Mouse (Mus musculus) fibroblast of lung, adult 2 months (primary cell): Measurements from ENCODE around the gene Wfdc15a.
A peak's percentile ranks its signal among the peaks of the same experiment; 100 is the strongest.
"Not testable (repeated sequence)": the region's sequence is repeated elsewhere in the genome, so short reads cannot be mapped to it uniquely, and the experiment has no call there.

Experiments used
- DNase-seq: peaks from one replicate; pipeline ENCODE4 v3.0.0-alpha.2; 2011; ENCODE audit warnings: low read depth

Wfdc15a gene

DNA sequence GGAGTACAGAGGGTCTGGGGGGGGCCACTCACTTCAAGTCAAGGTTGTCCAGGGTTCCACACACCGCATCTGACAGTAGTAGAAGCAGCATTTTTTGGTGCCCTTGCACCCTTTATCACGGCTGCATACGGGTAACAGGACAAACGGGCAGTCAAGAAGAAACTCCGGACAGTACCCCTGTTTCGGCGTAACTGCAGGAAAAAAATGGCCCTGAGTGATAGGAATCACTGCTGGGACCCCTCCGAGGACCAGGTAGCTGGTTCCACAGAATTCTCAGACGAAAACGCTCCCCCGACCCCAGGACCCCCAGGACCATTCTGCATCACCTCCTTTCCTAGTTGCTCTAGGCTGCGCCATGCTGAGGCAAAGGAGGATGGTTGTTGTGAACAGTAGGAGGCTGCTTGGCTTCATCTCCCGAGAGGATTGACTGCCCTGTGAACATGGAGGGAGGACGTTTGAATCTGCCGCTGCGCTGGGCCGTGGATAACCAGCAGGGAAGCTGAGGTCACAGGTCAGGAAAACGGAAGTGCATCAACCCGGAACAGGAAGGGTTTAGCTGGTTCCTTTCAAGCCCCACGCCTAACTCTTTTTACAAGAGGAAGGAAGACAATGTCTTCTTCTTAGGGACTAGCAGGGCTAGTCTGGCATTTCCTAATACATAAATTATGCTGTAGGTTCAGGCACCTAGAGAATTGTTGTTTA is at the start of gene Wfdc15a:
TSS of gene Wfdc15a (minus strand) at position 505 of the 702 bp plus-strand sequence.
- no peak for DNase-seq

GRCm38 (mm10) chr2:164238366-164238765 is 38.4 kb upstream of the Wfdc15a start, which contains the start of gene Svs2:
Svs2 (minus strand) TSS chr2:164238466.
- DNase-seq = no peak

GRCm38 (mm10) chr2:164232671-164233070 is 32.7 kb upstream of the Wfdc15a start:
- no peak for DNase-seq

DNA sequence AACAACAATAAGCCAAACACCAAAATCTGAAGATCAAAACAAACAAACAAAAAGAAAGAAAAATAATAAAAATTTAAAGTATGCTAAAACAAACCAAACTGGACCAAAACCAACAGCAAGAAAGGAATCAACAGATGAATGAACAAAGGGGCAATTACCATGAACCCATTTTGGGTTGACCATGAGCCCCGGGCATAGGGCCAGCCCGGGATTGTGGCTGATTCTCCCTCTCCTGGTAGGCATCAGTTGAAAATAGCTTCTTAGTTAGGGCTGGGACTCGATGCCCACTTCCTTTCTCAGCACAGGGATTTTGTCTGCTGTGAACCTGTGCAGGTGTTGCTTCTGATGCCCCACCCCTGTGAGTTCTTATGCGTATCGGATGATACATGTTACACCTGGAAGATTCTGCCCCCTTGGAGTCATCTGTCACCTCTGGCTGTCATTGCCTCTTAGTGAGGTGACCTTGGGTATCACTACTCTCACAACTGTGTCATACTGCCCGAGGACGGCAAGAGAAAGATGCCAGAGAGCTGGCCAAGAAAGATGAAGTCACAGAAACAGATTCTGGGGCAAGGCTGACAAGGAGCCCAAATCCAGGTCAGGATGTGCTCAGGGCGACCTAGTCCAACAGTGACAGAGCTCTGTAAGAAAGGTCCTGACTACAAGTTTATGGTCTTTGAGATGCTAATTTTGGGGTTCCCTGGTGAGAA is 28.6 kb upstream of the Wfdc15a start:
- DNase-seq = peak; percentile 39

GRCm38 (mm10) chr2:164221522-164221921 is 21.6 kb upstream of the Wfdc15a start, which contains the start of gene Wfdc15b:
Wfdc15b (minus strand) TSS chr2:164221660.
- no peak for DNase-seq

GRCm38 (mm10) chr2:164219295-164219694 is 19.4 kb upstream of the Wfdc15a start:
- no peak for DNase-seq

GRCm38 (mm10) chr2:164212711-164213110 is 12.8 kb upstream of the Wfdc15a start:
- DNase-seq = no peak

DNA sequence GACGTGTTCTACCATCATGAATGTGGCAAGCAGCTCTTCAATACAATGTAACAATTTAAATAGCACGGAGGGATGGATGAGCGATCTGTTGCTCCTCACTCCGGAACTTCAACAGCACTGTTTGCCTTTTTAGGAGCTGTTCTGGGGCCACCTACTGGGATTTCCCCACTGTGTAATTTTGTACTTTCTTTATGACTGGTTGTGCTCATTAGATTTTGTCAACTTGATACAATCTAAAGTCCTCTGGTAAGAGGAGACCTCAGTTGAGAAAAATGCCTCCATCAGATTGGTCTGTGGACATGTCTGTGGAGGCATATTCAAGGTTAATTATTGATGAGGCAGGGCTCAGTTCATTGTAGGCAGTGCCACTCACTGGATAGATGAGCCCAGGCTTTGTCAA is 11.0 kb upstream of the Wfdc15a start:
- DNase-seq = no peak

- peak; percentile 43 for DNase-seq
Observed at GRCm38 (mm10) chr2:164206676-164207075, 6.7 kb upstream of the Wfdc15a start.

DNA sequence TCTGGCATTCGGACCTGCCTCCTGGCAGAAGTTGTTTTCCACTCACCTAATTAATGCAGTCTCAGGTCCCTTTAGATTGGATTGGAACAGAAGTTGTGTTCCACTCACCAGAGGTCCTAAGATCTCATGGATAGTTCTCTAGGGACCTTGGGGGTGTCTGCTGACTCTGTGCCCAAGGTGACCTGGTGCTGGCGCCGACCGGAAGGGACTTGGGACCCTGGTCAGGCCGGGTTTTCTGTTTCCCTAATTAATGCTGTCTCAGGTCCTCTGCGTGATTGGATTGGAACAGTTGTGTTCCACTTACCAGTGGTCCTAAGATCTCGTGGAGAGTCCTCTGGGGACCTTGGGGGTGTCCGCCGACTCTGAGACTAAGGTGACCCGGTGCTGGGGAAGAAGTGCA is 6.1 kb upstream of the Wfdc15a start:
- not testable (repeated sequence) for DNase-seq

DNA sequence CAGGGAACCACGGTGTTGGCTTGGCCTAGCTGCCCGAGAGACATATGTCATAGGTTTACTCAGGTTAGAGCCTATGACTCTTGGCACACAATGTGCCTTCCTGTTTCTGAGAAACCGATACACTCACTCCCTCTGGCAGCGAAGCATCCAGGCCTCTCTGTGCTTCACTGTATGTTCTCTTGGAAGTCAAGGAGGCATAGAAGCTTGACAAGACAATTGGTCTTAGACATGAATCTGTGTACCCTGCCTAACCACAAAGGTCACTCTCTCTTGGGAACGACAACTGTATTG is 3.3 kb downstream of the Wfdc15a start:
- DNase-seq = no peak

GRCm38 (mm10) chr2:164195971-164196699 is 3.8 kb downstream of the Wfdc15a start:
- no peak for DNase-seq

DNA sequence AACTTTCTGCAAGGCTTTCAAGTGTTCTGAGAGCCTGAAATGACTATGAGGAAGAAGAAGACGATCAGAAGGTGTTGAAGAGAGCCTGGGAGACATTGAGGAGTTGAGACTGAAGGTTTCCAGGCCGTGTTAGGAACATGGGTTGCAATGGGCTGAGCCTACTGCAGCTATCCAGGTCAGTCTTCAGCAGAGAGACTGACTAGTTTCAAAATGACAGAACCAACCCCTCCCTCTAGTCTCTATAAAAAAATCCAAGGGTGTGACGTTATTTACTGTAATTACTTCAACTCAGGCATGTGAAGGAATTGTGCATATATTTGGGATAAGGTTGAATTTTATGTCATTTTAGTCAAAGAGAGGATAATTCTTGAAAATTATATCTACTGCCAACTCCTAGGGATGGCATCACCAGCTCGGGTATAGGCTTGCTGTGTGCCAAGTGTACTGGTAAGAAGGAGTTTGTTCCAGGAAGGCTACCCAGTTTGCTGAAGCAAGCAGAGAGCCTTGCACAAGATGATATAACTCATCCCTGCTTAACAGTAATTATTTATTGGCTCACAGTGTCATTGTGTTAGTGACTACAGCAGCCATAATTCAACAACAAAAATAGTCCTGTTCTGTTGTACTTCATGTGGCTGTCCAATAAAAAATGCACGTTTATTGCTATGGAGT is 4.8 kb downstream of the Wfdc15a start:
- DNase-seq = no peak

GRCm38 (mm10) chr2:164192279-164192678 is 7.7 kb downstream of the Wfdc15a start:
- DNase-seq = no peak

DNA sequence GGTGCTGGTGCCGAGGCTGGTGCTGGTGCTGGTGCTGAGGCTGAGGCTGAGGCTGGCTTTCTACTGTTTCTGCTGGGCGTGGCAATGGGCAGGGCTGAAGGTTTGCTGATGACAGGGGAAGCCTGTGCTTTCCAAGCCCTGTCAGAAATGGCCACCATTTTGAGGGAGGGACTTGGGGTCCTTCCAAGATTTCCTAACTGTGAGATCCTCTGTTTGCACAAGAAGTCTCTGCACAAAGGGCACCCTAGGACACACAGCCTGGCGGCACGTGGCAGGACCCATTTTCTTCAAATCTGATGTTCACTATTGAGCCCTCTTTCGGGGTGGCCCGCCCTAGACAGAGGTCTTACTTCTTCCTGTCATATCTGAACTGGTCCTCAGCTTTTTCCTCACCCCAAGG is 9.4 kb downstream of the Wfdc15a start, which contains the start of gene Wfdc12:
TSS of gene Wfdc12 (minus strand) at position 33 of the 400 bp plus-strand sequence.
- no peak for DNase-seq

DNA sequence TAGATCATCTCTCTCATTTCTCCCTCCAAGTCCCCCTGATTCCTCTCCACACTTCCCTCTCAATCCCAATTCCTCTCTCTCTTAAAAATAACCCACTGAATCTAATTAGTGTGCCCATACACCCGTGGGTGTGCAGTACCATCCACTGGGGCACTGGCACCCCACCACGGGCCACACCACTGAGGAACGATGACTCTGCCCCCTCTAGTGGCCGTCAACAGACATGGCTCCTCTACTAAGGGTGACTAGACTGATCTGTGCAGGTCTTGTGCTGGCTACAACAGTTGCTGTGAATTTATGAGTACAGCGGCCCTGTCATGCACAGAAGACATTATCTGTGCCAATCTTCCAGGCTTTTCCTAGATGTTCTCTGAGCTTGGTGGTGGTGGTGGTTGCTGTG is 11.2 kb downstream of the Wfdc15a start:
- no peak for DNase-seq

GRCm38 (mm10) chr2:164184145-164184719 is 15.7 kb downstream of the Wfdc15a start:
- no peak for DNase-seq

DNA sequence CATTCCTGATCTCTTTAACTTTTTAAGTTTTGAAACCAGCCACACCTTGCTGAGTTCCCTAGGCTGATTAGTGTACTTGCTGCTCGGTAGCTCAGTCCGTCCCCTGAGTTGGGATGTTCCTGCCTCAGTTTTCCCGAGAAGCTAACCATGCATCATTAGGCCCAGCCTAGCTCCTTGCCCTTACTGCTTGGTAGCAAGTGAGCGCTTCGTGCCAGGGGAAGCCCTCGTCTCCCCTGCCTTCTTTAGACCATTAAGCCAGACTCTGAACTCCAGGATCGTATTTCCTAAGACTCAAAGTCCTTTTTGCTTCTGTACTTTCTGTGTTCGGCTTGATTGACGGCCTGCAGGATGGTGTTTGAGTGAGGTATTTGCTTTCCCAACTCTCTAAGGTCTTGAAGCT is 16.6 kb downstream of the Wfdc15a start:
- no peak for DNase-seq

DNA sequence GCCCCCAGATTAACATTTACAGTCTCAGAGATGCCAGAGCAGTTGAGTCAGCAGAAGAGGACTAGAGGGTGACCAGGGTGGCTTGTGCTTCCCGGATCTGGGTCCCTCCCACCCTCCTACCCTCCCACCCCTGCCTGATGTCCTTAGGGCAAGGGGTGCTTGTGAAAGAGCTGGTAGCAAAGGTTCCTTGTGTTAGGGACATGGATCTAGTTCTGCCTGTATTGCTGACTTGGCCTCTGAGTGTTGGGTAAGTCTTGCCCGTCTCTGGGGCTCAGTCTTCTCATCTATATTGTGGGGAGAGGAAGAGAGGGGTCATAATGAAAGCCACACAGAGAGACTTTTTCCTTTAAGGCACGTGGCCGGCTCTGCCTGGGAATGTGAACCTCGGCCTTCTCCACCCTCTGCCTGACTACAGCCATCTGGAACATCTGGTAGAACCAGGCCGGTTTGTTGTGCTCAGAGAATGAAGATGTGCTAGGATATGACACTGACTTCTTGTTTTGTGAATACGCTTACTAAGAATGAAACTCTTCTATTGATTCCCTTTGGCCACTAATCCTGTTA is 17.2 kb downstream of the Wfdc15a start, which contains the start of gene Wfdc5:
TSS of gene Wfdc5 (minus strand) at position 51 of the 564 bp plus-strand sequence.
- no peak for DNase-seq

- no peak for DNase-seq
Observed at GRCm38 (mm10) chr2:164180770-164181169, 19.2 kb downstream of the Wfdc15a start.

DNA sequence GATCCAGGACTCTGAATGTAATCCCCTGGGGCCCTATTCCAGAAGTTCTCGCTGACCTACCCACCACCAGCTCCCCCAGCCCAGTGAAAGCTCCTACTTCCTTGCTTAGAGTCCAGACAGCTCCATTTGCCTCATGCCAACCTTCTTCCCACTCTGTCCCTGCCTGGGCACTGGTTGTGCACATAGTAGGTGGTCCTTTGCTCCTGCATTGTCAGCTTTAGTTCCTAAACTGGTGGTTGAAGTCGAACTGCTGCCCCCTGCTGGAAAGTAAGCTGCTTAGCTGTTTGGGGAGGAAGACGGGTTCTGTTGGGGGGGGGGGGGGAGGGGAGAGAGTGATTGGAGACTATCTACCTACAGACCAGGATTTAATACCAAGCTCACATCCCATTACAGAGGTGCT is 19.8 kb downstream of the Wfdc15a start:
- no peak for DNase-seq

GRCm38 (mm10) chr2:164177831-164178230 is 22.1 kb downstream of the Wfdc15a start:
- no peak for DNase-seq
